Mouse (Mus musculus) hindlimb bud, embryonic 11.5 days (tissue): ENCODE data around the gene Pde8a.

ENCODE experiments used
- DNase-seq: peaks from one replicate; pipeline ENCODE4 v3.0.0-alpha.2; 2012; ENCODE audit warnings: low read depth, low spot score; ENCODE audit errors: extremely low spot score

Gene Pde8a

GRCm38 (mm10) chr7:81209979-81210685, 3.3 kb upstream of the Pde8a start:
- no peak for DNase-seq

- DNase-seq = no peak
Measured at GRCm38 (mm10) chr7:81211760-81212159, 1.6 kb upstream of the Pde8a start.

- DNase-seq = no peak
Measured at GRCm38 (mm10) chr7:81212261-81212681, 1.1 kb upstream of the Pde8a start.

GRCm38 (mm10) chr7:81212697-81213346, 574 bp upstream of the Pde8a start:
- DNase-seq = no peak

- DNase-seq = no peak
Measured at GRCm38 (mm10) chr7:81214153-81214907, 934 bp downstream of the Pde8a start.

- DNase-seq = no peak
Measured at GRCm38 (mm10) chr7:81215950-81216349, 2.6 kb downstream of the Pde8a start.

- no peak for DNase-seq
Measured at GRCm38 (mm10) chr7:81219321-81219720, 5.9 kb downstream of the Pde8a start.

DNA sequence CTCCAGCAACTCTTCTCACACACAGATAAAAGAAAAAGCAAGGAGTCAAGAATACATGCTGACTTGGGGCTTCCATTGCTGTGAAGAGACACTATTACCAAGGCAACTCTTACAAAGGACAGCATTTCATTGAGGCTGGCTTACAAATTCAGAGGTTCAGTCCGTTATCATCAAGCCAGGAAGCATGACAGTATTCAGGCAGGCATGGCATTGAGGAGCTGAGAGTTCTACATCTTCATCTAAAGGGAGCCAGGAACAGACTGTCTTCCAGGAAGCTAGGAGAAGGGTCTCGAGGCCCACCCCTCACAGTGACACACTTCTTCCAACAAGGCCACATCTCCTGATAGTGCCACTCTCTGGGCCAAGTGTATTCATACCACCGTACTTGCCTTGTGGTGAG, 7.0 kb downstream of the Pde8a start:
- DNase-seq = no peak

DNA sequence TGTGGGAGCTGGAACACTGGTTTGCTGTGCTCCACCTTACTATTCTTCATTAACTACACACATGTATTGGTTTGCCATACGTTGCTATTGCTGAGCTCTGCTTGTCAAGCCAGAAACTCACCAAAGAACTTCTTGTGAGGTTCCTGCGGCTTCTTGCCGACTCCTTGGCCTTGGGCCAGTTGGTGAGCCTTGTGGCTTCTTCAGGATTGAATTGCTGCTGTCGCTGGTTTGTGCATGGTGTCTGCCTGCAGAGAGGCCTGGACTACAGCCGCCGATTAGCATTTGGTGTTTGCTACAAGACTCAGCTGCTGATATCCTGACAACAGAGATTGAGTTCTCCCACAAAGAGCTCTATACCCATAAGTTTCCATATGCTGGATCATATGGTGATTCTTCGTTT, 10.9 kb downstream of the Pde8a start:
- DNase-seq = no peak

GRCm38 (mm10) chr7:81230091-81230792, 16.8 kb downstream of the Pde8a start:
- no peak for DNase-seq

DNA sequence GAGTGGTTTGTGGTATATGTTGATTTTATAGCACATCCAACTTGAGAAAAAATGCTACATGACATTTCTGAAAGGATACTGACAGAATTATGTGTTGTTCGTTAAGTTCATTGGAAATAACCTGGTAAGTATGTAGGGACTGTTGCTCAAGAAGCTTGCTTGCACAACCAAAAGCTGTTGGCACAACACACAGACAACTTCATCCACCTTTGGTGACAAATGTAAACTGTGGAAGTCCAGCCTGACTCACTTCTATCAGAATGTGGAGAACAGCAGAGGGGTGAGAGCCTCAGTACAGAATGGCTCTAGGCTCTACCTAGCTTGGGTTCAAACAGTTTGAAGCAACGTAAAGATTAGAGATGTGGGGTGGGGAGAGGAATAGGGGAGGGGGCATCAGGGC, 19.3 kb downstream of the Pde8a start:
- DNase-seq = no peak

DNA sequence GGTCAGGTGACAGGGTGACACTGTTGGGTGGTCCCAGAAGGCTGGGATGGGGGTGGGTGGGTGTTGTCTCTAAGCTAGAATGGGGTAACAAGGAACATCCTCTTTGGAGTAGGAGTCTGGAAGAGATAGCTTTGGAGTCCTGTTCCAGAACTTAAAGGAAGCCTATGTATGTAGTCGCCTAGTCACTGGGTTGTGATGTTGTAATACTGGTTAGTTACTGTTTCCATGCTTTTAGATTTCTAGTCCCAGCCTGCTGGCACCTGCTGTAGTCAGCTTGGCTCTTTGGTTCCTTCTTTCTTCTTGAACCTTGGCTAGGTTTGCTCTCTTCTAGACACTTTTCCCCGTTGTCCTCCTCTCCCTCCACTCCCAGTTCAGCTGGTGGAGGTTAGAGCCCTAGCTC, 21.7 kb downstream of the Pde8a start:
- DNase-seq = no peak

GRCm38 (mm10) chr7:81235600-81236223, 22.3 kb downstream of the Pde8a start:
- no peak for DNase-seq

GRCm38 (mm10) chr7:81243361-81243760, 30.0 kb downstream of the Pde8a start:
- DNase-seq = no peak

DNA sequence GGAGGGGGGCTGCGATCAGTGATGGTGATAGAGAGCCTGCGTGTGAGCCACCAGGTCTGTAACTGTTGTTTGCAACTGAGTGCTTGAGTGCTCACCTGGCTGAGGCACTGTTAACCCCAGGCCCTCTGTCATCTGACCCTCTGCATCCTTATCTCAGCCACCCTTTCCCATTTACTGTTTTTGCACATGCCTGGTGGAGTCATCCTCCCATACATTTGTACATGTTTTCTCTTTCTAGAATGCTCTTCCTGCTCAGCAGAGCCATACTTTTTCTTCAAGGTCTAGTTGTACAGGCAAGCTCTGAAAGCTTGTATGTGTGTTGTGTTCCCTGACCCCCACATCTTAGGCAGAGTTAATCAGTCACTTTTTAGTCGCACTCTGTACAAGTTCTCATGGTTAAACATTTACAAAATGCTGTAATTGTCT, 36.5 kb downstream of the Pde8a start:
- DNase-seq = no peak

DNA sequence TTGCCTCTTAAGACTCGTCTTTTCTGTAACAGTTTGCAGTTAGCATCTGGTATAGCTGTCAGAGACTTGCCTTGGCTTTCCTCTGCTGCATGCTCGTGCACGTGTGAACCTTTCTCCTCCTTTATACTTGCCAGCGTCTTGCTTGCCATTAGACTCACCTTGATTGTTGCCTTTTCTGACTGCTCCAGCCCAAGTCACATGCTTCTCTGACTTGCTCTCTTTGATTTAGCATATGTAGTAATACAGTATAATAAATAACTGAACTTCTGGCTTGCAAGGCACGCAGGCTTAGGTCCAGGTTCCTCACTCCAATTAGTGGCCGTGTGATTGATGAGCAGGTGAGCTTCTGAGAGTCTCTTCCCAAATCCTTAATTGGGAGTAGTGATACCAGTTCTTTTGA, 37.2 kb downstream of the Pde8a start:
- DNase-seq = no peak

GRCm38 (mm10) chr7:81251521-81251920, 38.1 kb downstream of the Pde8a start:
- DNase-seq = no peak

GRCm38 (mm10) chr7:81253317-81253716, 39.9 kb downstream of the Pde8a start:
- no peak for DNase-seq

- no peak for DNase-seq
Measured at GRCm38 (mm10) chr7:81254579-81254978, 41.2 kb downstream of the Pde8a start.

GRCm38 (mm10) chr7:81255456-81255855, 42.1 kb downstream of the Pde8a start:
- DNase-seq = no peak

GRCm38 (mm10) chr7:81256773-81257172, 43.4 kb downstream of the Pde8a start:
- DNase-seq = no peak
